Mouse (Mus musculus): ENCODE data around the gene Arf1.
A peak's percentile ranks its signal among the peaks of the same experiment; 100 is the strongest.
"Not testable (repeated sequence)": the region's sequence is repeated elsewhere in the genome, so short reads cannot be mapped to it uniquely, and the experiment has no call there.

Gene Arf1

DNA sequence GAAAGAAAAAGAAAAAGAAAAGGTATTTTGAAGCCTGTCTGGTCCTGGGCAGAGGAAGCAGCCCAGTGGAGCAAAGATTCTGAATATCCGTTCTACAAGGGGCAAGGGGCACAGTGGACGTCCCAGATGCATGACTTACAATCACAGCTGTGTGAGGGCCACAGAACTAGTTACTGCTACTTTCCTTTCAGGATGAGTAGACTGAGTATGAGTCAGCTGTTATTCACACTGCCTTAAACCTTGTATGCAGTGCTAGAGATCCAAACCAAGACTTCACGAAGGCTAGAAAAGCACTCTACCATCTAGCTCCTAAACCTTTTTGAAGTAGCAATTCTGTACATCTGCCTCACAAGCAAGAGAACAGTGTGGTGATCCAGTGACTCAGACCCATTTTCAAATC is 1.8 kb downstream of the Arf1 start:
- no peak for DNase-seq (ENCODE audit: low spot score in 2 of 2)

DNA sequence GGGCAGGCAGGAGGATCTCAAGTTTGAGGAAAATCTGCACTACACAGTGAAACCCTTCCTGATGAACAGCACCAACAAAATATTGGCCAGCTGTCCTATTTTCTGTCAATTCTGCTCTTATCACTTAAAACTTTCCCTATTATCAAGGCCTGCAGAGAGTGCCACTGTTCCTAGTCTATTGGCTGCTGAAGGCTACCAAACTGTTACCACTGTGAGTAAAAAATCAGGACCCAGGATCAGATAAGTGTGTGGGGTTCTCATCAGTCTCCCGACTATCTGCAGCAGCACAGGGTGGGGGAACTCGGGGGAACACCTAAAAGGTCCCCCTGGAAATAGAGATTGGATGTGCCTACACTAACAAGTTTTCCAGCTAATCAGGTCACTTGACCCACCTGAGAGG is 2.9 kb downstream of the Arf1 start:
- DNase-seq (ENCODE audit: low spot score in 2 of 2) = no peak

DNA sequence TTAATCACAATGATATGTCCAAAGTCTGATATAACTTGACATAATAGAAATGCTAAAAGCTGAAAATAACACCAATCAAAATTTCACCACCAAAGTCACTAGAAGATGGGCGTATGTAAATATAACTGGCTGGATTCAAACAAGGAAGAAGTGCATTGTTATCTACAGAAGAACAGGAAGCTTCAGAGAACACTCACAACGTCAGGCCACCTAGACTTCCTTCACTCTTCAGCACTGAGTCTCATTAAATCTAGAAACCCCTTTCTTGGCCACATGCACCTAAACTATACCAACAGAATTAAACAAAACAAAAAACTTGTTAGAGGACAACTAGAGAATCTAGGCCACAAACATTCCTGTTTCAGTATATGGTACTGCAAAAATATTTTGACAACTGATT is 3.6 kb downstream of the Arf1 start:
- DNase-seq (ENCODE audit: low spot score in 2 of 2) = no peak

DNA sequence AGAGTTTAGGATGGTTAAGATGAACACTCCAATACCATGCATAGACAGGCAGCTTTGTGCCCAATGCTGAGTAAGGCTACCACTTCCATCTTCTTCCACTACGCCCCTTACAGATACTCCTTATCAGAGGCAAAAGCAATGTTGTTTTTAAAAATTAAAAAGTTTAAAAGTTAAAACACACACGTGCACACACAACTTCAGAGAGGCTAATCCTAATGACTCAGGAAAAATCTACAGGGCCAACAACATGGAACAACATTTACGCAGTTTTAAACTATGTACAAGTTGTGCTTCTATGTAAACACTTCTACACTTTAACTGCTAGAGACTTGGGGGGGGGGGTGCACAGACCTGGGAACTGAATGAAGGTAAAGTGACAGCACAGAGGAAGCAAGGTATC is 4.0 kb downstream of the Arf1 start:
- no peak for DNase-seq (ENCODE audit: low spot score in 2 of 2)

DNA sequence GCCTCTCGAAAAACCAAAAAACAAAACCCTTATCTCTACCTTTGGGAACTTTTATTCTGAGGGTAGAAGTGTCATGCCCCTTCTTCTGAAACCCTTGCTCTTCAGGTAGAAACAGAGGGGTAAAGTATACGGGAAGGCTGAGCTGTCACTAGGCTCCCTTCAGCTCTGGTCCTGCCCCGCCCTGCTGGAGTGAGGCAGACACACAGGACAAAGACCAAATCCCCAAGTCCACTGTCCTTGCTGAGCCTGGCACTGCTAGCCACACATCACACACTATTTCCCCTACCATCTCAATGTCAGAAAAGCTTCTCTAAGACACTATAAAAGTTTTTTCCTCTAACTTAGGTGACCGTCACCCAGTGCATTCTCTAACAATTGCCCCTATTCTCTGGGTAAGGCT is 5.8 kb downstream of the Arf1 start:
- DNase-seq (ENCODE audit: low spot score in 2 of 2) = no peak

DNA sequence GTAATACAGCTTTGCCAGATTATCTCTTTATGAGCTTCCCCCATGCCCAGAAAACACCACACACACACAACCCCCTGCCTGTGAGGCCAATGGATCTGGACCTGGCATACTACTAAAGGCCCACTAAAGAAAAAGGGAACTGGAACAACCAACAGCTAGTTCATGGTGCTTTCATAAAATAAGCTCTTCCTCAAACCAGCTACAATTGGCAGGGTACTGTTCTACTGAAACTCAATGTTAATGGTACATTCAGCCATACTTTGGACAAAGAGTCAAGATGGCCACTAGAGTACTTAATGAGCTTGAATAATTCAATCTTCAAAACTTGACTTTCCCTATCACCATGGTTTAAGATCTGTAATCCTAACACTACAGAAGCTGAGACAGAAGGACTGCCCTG is 6.5 kb downstream of the Arf1 start:
- no peak for DNase-seq (ENCODE audit: low spot score in 2 of 2)

DNA sequence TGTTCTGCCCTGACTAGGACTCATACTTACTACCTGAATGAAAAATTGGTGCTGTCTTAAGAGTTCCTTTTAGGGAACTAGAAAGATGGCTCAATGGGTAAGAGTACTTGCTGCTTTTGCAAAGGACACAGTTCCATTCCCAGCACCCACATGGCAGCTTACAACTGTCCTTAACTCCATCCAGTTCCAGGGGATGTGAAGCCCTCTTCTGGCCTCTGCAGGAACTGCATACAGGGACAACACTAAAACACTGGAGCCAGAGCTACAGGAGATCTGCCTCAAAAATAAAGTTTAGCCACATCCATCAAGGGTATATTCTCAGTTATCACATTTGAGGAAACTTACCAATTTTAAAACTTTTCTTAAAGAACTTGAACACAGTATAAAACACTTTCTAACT is 9.0 kb downstream of the Arf1 start:
- no peak for DNase-seq (ENCODE audit: low spot score in 2 of 2)

DNA sequence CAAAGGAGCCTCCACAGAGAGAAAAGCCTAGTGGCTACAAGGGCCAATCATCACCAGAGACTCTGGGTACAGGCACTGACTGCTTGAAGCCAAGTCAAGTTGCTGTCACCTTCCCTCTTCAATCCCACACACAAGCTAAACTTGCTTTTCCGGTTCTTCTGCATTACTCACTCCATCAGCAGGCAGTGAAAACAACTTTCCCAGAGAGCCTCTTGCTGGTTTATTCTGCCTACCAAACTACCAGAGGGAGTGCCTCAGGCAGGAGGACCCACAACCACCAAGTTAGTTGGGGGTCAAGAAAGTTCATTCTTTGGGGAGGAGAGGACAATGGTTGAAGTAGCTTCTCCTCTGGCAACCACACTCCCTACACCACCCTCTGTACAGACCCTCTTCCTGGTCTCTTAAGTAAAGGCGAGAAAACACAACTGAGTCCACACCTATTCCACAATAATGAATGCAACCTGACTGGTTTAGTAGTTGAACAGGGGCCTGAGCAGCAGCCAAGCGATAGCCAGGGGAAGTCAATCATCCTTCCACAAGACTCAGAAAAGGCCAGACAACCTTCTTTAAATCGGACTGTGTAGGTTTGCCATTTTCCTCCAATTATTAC is 9.6 kb downstream of the Arf1 start:
- DNase-seq (ENCODE audit: low spot score in 2 of 2) = no peak

DNA sequence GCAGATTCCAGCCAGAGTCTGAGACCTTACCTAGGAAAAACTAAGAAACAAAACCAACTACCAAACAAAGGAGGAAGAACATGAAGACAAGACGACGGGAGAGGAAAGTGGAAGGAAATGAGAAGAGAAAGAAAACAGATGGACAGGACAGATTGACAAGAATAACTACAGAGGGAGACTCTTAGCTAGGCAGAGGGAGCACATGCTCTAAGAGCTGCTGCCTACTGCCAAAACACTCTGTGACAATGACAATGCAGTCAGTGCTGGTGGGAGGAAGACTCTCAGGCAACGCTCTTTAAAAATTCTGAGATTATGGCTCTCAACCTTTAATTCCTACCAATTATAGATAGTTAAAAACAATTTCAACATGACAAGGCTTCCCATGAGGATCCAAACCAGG is 11.1 kb downstream of the Arf1 start:
- no peak for DNase-seq (ENCODE audit: low spot score in 2 of 2)

DNA sequence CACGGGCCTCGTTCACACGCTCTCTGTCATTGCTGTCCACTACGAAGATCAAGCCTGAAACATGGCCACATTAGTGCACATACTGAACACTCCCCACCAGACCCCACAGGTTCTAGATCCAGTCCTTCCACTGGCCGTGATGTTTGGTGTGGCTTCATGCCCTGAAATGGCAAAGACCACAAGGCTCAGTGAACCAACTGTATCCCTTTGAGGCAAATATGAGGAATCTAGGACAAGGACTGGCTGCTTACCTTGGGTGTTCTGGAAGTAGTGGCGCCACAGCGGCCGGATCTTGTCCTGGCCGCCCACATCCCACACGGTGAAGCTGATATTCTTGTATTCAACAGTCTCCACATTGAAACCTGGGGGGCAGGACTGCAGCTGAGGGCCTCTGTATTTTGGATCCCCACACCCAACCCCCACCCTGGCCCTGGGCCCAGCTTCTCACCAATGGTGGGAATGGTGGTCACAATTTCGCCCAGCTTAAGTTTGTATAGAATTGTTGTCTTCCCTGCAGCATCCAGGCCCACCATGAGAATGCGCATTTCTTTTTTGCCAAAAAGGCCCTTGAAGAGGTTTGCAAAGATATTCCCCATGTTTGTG is 15.1 kb downstream of the Arf1 start:
- DNase-seq (ENCODE audit: low spot score in 2 of 2) = no peak

DNA sequence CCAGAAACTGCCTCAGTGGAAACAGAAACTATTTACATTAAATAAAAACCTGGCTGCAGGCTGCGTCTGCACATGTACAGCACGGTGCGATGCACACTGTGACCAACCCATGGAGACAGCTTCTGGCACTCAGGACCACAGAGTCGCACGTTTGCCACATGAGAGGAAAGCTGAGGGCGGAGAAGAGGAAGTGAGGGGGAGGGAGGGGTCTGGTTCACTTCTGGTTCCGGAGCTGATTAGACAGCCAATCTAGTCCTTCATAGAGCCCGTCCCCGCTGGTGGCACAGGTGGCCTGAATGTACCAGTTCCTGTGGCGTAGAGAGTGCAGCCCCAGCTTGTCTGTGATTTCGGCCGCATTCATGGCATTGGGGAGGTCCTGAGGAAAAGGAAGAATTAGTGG is 15.8 kb downstream of the Arf1 start:
- not testable (repeated sequence) for DNase-seq (ENCODE audit: low spot score in 2 of 2)

DNA sequence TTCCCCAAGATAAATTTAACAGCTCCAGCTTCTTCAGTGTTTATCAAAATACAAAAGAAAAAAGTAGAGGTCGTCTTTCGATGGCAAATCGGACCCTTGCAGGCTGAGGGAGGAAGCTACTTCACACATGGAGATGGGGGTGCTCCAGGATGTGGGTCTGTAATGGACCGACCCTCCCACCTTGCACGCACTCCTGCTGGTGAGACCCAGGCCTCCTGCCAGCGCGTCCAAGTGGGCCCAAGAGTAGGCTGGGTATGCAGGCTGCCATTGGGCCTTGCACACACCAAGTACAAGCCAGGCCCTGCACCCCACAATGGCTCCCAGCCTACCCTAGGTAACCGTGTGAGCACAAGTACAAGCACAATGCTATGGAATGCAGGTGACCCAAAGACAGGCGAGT is 16.5 kb downstream of the Arf1 start:
- DNase-seq (ENCODE audit: low spot score in 2 of 2) = not testable (repeated sequence)

DNA sequence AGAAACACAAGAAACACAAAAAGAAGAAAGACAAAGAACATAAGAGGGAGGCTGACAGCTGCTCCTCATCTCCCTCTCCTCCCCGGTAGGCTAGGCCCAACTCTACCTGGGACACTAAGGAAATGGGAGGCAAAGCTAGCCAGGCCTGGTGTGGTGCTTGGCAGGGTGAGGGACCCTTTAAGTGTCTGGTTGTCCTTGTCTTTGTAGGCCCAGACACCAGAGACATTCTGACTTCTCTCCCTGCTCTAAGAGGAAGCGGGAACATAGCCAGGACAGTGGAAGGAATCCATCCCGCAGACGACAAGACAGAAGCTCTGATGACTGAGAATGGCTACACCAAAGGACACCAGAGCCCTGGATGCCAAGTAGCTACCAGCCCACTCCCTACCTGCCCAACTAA is 18.1 kb downstream of the Arf1 start:
- DNase-seq (ENCODE audit: low spot score in 2 of 2) = no peak

DNA sequence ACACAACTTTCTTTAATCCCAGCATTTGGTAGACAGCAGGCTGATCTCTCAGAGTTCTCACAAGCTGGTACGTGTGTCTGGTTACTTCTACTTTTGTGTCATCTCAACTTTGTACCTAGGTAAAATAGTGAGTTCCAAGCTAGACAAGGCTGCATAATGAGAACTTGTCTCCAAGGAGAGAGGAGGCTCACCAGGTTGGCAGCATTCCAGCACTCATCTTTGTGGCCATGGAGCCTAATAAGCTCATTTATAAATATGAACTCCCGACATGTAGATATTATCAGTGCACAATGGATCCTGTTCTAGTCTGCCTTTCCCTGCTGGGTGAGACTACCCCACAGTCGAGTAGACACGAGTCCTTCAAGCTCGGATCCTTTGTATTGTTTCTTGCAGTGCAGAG is 18.5 kb downstream of the Arf1 start:
- no peak for DNase-seq (ENCODE audit: low spot score in 2 of 2)

DNA sequence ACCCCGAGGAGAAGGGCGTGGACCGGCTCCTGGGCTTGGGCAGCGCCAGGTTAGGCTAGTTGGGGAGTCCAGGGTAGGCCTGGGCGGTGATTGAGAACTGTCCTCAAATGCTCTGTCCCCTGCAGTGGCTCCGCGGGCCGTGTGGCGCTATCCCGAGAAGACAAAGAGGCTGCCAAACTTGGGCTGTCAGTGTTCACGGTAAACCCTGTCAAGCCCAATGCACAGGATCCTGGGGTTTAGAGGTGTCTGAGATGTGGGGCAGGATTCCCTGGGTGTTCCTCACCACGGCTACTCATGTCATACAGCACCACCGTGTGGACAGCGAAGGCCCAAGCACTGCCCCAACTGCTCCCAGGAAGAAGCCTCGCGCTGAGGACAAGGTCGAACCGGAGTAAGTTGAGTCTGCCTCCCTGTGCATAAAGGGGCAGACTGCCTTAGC is 19.0 kb downstream of the Arf1 start:
- DNase-seq (ENCODE audit: low spot score in 2 of 2) = peak; percentile 56 to 62

DNA sequence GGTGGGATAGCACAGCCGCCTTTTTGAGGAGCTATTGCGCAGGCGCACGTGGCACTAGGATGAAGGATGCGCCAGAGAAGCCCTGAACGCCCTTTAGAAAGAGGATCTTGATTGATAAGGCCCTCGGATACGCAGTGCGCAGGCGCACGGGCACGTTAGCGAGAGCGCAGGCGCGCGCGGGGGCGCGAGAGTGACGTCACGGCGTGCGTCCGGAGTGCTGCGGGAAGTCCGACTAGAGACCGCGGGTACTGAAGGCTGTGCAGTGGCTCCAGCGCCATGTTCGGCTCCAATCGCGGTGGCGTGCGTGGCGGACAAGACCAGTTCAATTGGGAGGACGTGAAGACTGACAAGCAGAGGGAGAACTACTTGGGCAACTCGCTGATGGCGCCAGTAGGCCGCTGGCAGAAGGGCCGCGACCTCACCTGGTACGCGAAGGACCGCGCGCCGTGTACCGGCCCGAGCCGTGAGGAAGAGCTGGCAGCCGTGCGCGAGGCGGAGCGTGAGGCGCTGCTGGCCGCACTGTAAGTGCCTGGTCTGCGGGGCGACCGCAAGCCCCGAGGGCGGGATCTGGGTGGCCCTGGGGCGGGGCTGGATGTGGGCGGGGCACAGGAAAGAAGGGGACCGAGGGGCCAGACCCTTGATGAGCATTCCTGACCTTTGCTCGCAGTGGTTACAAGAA is 19.8 kb downstream of the Arf1 start, which contains the start of gene 2310033P09Rik:
Gene 2310033P09Rik (plus strand): TSS at position 169 of the 679 bp plus-strand sequence.
- DNase-seq (ENCODE audit: low spot score in 2 of 2) = peak; percentile 92 to 93

DNA sequence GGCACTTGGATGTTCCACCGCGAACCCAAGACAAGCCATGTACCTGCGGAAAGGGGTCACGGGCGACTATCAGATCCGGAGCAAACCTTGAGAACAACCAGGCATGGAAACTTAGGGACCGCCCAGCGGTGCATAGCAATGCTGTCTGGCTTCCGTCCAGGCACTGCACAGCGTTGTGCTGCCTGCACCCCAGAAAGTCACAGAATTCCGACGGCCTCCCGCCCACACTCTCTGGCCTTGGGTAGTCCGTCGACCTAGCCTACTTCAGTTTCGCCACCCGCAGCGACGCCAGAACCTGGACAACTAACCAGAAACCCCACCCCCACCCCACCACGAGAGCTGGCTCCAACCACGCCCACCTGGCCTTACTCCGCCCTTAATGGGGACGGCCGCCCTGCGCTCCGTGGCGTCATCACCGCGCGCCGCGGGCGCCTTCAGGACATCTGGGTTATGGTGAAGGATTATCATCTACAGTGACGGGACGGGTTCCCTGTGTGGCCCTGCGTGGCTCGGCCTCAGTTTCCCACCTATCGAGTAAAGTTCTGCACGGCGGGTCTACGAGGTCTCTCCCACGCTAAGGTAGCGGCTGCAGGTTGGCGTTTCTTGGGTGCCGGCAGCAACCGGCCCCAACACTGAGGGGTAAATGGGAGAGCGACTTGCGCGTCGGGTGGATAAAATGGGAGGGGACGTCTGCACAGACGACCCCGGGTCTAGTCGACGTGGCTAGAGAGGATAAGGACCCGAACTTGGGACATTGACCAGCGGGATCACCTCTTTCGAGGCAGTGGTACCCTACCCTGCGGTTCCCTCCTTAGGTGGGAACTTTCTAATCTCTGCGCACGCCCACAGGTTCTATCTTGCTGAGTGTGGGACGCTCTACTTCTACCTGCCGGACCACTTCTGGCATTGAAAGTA is 25.7 kb downstream of the Arf1 start, which contains the start of gene Mrpl55:
Gene Mrpl55 (plus strand): TSS at position 406 of the 915 bp plus-strand sequence.
- DNase-seq (ENCODE audit: low spot score in 2 of 2) = peak; percentile 90 to 91

DNA sequence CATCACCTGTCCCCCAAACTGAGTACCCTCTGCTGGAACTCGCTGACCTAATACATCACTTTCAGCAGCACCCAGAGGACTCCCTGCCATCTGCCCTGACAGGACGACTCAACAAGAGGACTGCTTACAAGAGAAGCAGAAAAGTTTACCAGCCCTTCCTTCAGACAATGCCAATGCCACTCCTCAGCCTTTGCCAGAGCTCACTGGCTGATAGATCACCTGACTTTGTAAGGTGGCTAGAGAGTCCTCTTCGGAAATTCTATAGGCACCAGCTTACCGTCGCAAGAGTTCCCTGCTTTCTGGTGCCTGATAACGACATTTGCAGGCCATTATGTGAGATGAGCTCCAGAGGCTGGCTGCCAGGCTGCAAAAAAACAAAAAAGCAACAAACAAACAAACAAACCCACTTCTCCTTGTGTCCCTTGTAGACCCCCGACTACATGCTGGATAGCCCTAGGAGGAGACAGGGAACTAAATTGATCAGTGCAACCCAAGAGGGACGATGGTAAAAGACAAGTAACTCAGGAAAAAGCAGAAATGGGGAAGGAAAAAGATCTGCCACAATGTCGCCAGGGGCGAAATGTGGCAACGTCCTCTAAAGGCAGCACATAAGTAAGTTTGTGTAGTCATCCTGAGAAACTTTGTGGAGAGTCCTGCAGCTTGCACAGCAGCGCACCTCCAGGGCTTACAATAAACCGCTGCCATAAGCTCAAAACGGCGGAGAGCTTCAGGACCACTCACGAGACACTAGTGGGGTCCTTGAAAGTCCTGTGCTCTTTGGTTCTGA is 26.7 kb downstream of the Arf1 start:
- DNase-seq (ENCODE audit: low spot score in 2 of 2) = no peak

DNA sequence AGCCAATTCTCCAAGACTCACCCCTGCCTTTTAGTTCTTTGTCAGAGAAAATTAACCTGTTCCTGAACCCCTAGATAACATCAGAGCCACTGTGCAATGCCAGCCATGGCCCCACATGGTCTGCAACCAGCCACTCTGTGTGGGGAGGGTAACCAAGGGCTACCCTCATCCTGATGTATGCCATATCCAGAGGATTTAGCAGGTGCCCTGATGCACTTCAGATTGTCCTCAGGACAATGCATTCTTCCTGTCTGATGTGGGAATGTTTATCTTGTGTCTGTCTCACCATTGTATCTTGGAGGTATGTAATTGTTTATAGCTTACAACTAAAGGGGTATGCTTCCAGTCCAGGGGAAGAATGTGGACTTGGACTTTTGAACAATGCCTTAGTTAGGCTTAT is 31.8 kb downstream of the Arf1 start:
- no peak for DNase-seq (ENCODE audit: low spot score in 2 of 2)

DNA sequence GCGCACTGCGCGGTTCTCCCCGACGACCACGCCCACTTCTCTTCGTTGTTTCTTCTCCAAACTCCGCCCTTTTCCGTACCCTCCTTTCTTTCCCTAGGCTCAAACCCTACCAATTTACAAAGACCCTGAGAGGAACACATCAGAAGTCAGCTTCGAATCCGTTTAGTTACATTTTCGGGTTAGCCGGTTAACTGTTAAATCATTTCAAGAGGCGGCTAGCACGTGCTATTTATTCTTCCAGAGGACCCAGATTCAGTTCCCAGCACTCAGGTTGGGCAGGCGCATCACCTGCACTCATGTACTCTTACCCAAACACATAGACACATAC is 36.0 kb downstream of the Arf1 start, which contains the start of gene Guk1:
Gene Guk1 (minus strand): TSS at position 154 of the 328 bp plus-strand sequence.
- no peak for DNase-seq (ENCODE audit: low spot score in 2 of 2)

Measured in heart, adult 9 months (tissue).